Mouse (Mus musculus) lung, postnatal 0 days (tissue): ENCODE data around the gene Ppp2r5a.

Experiments
- CTCF ChIP-seq: IDR thresholded peaks from 2 replicates; pipeline ENCODE4 v1.5.1; 2016; ENCODE audit warnings: antibody characterized with exemption, mild to moderate bottlenecking
- EP300 ChIP-seq: IDR thresholded peaks from 2 replicates; pipeline ENCODE4 v1.6.1; 2016; ENCODE audit warnings: antibody characterized with exemption, mild to moderate bottlenecking, control low read depth

- TF ChIP-seq CTCF (no peak), EP300 (no peak)
Measured at GRCm38 (mm10) chr1:191432023-191432422, 29.0 kb upstream of the Ppp2r5a start.
